Mouse (Mus musculus): ENCODE measurements around the gene Npas2. TPM values are rescaled to one million over a fixed set of nuclear protein-coding genes. Genes with fewer than 3 reads are reported as not detected.

Gene Npas2
- total and polyA plus RNA-seq, 2 experiments from 2014 or later, result 3.5 to 3.7 TPM

DNA sequence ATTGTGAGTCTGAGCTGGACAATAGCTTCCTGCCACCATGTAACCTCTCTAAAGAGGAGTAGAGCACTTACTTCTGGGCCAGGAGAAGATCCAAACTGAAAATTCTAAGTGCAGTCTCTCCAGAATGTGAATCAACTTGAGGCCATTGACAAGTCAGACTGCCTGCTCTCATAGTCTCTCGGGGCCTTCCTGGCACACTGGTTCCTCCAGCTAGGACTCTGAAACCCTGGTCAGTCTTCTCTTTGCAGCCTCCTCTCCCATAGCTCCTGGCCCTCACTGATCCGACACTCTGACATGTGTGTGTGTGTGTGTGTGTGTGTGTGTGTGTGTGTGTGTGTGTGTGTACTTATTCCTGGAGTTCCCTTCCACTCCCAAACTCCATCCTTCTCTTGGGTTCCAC, 114.4 kb downstream of the Npas2 start:
- no peak overlapping the region for H3K27ac ChIP-seq (ENCODE audit: low read depth)

GRCm38 (mm10) chr1:39309548-39309947, 116.0 kb downstream of the Npas2 start:
- no peak for ATAC-seq (ENCODE audit: insufficient read depth, low read depth)
- DNase-seq (ENCODE audit: low spot score), result no peak
- no peaks in the 10 kb centered on the region for H3K27me3 ChIP-seq (ENCODE audit: control insufficient read depth, insufficient read depth, low read length)
- H3K4me3 ChIP-seq (ENCODE audit: low read depth, low read length), result no peak overlapping the region
- TF ChIP-seq EP300 (IDR thresholded peaks at IDR 0.05; ENCODE audit: low read depth) (no peak), CTCF (IDR thresholded peaks at IDR 0.05; ENCODE audit: low read depth) (no peak)
- H3K9me3 ChIP-seq (replicated peaks; ENCODE audit: control insufficient read depth, low read length), result no peaks in the 10 kb centered on the region
- 0 out of 2 replicates have a peak, but pooled peaks cover 9% of the 10 kb centered on the region for H3K4me1 ChIP-seq (ENCODE audit: control insufficient read depth, insufficient read depth)
- peaks cover 3% of the 10 kb centered on the region; the same call in 1 of the 2 replicates for H3K36me3 ChIP-seq (replicated peaks; ENCODE audit: control insufficient read depth, insufficient read depth, low read length)
- no peak overlapping the region for H3K9ac ChIP-seq (replicated peaks; ENCODE audit: low read depth, low read length)
- no peak overlapping the region for H3K4me2 ChIP-seq (ENCODE audit: low read depth, low read length)
- WGBS, result 79% methylated on average over 7 of the region's 7 CpGs
- no peak overlapping the region for H3K27ac ChIP-seq (ENCODE audit: low read depth)

More for the DNA sequence above, 114.4 kb downstream of the Npas2 start:
- TF ChIP-seq CTCF (IDR thresholded peaks at IDR 0.05; ENCODE audit: low read depth), result no peak
- no peak for TF ChIP-seq EP300 (IDR thresholded peaks at IDR 0.05; ENCODE audit: low read depth)
- Histone ChIP-seq H3K4me3 (ENCODE audit: low read depth, low read length) (no peak overlapping the region), H3K9me3 (replicated peaks; ENCODE audit: control insufficient read depth, low read length) (no peaks in the 10 kb centered on the region), H3K4me1 (ENCODE audit: control insufficient read depth, insufficient read depth) (0 out of 2 replicates have a peak, but pooled peaks cover 9% of the 10 kb centered on the region), H3K36me3 (replicated peaks; ENCODE audit: control insufficient read depth, insufficient read depth, low read length) (peaks cover 3% of the 10 kb centered on the region; the same call in 1 of the 2 replicates), H3K27me3 (ENCODE audit: control insufficient read depth, insufficient read depth, low read length) (no peaks in the 10 kb centered on the region), H3K9ac (replicated peaks; ENCODE audit: low read depth, low read length) (no peak overlapping the region), H3K4me2 (ENCODE audit: low read depth, low read length) (no peak overlapping the region)
- 41% methylated on average over 2 of the region's 2 CpGs for WGBS
- no peak for ATAC-seq (ENCODE audit: insufficient read depth, low read depth)
- no peak for DNase-seq (ENCODE audit: low spot score)

DNA sequence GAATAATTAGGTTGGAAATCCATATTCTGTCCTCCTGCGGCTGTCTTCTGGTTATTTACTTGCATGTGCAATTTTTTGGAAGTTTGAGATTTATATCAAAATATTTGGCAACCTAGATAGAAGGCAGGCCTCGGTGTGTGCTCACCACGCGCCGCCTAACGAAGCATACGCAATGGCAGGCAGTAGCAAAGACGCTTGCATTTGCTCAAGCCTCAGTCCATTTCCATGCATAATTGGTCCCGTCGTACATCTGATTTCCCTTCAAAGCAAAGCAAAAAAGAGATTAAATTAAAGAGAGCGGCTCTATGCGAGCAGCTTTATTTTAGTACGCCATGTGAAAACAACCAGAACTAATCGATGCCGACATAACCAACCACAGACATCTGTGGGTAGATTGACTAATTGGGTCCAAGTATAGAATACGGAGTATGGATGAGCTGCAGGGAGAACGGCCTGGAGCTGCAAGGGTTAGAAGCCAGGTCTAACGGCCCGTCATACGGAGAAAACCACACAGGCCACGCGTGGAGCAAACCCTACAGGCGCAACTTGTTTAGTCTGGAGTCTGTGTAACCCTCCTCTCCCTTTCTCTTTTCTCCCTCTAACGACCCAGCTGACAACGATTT, 118.9 kb downstream of the Npas2 start:
- Histone ChIP-seq H3K27me3 (ENCODE audit: control insufficient read depth, insufficient read depth, low read length) (no peaks in the 10 kb centered on the region), H3K9me3 (replicated peaks; ENCODE audit: control insufficient read depth, low read length) (no peaks in the 10 kb centered on the region), H3K4me2 (ENCODE audit: low read depth, low read length) (no peak overlapping the region), H3K9ac (replicated peaks; ENCODE audit: low read depth, low read length) (no peak overlapping the region), H3K36me3 (replicated peaks; ENCODE audit: control insufficient read depth, insufficient read depth, low read length) (no peaks in the 10 kb centered on the region; the same call in 1 of the 2 replicates), H3K4me1 (ENCODE audit: control insufficient read depth, insufficient read depth) (0 out of 2 replicates have a peak, but pooled peaks cover 2% of the 10 kb centered on the region), H3K27ac (ENCODE audit: low read depth) (no peak overlapping the region), H3K4me3 (ENCODE audit: low read depth, low read length) (no peak overlapping the region)
- DNase-seq (ENCODE audit: low spot score) (no peak), ATAC-seq (ENCODE audit: insufficient read depth, low read depth) (no peak)
- no peak for TF ChIP-seq CTCF (IDR thresholded peaks at IDR 0.05; ENCODE audit: low read depth)
- no peak for TF ChIP-seq EP300 (IDR thresholded peaks at IDR 0.05; ENCODE audit: low read depth)
- WGBS, result 95% methylated on average over 25 of the region's 25 CpGs

DNA sequence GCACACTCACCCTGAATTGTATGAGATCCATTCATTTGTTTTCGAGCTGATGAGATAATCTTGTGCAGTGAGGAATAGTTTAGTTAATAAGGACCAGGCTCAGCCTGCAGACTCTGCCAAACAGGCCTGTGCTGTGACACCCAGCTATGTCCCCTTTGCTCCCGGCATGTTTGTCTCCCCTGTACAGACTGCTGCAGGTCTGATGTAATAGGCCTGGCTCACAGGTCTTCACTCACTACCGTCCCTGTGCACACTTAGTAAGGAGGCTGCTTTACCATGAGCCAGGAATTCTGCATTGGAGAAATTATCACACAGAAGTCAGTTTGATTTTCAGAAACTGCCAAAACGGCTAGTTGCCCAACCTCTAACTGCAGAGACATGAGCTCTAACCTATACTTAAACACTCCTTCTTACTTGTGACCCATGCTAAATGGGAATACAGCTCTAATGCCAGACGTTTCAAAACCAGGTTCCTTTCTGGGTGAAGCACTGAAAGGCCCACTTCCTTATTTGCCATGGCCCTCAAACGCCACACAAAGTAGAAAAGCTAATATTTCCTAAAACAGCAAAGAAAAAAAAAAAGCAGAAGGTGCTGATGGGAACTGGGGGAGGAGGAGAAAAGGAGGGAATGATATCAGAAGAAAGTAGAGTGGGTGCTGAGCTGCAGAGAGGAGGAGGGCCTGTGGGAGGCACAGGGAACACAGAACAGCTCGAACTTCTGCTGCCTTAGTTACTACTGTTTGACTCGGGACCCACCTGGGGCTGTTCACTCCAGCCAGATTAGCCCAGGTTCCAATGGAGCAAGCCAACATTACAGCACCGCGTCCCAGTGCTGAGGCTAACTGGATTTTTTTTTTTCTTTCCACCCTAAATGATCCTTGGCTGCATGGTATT, 120.1 kb downstream of the Npas2 start:
- Histone ChIP-seq H3K27me3 (ENCODE audit: control insufficient read depth, insufficient read depth, low read length) (no peaks in the 10 kb centered on the region), H3K4me1 (ENCODE audit: control insufficient read depth, insufficient read depth) (peaks cover 11% of the 10 kb centered on the region), H3K4me2 (ENCODE audit: low read depth, low read length) (no peak overlapping the region), H3K9ac (replicated peaks; ENCODE audit: low read depth, low read length) (no peak overlapping the region), H3K36me3 (replicated peaks; ENCODE audit: control insufficient read depth, insufficient read depth, low read length) (no peaks in the 10 kb centered on the region; the same call in 1 of the 2 replicates), H3K4me3 (ENCODE audit: low read depth, low read length) (no peak overlapping the region), H3K27ac (ENCODE audit: low read depth) (no peak overlapping the region), H3K9me3 (replicated peaks; ENCODE audit: control insufficient read depth, low read length) (no peaks in the 10 kb centered on the region)
- no peak for ATAC-seq (ENCODE audit: insufficient read depth, low read depth)
- TF ChIP-seq CTCF (IDR thresholded peaks at IDR 0.05; ENCODE audit: low read depth) (no peak), EP300 (IDR thresholded peaks at IDR 0.05; ENCODE audit: low read depth) (no peak)
- DNase-seq (ENCODE audit: low spot score), result no peak
- 62% methylated on average over 10 of the region's 10 CpGs for WGBS

DNA sequence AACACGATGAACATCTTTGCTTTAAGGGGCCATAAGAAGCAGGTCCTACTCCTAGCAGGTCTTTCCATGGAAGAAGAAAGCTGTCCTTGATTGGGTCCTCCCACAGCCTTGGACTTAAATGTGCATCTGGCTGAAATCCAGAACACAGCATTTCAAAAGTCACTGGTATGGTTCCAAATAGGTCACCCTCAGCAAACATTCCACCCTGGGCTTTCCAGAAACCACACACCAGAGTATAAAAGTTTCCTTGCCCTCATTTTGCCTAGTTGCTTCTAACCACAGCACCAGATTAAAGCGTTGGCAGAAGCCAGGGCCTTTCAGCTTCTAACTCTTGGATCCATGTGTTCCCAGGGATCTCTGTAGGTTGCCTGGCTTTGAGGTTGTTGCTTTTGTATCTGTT, 124.4 kb downstream of the Npas2 start:
- H3K9ac ChIP-seq (replicated peaks; ENCODE audit: low read depth, low read length), result no peak overlapping the region
- DNase-seq (ENCODE audit: low spot score) (peak; percentile 73), ATAC-seq (ENCODE audit: insufficient read depth, low read depth) (peak; percentile 60; the same call in 1 of the 2 replicates)
- H3K36me3 ChIP-seq (replicated peaks; ENCODE audit: control insufficient read depth, insufficient read depth, low read length), result no peaks in the 10 kb centered on the region
- TF ChIP-seq CTCF (IDR thresholded peaks at IDR 0.05; ENCODE audit: low read depth) (no peak), EP300 (IDR thresholded peaks at IDR 0.05; ENCODE audit: low read depth) (no peak)
- peaks cover 16% of the 10 kb centered on the region for H3K4me1 ChIP-seq (ENCODE audit: control insufficient read depth, insufficient read depth)
- H3K4me2 ChIP-seq (ENCODE audit: low read depth, low read length), result no peak overlapping the region
- peak overlapping the region; percentile 64 for H3K27ac ChIP-seq (ENCODE audit: low read depth)
- H3K9me3 ChIP-seq (replicated peaks; ENCODE audit: control insufficient read depth, low read length), result no peaks in the 10 kb centered on the region
- WGBS, result 63% methylated on average over 2 of the region's 2 CpGs
- no peak overlapping the region for H3K4me3 ChIP-seq (ENCODE audit: low read depth, low read length)
- H3K27me3 ChIP-seq (ENCODE audit: control insufficient read depth, insufficient read depth, low read length), result no peaks in the 10 kb centered on the region

Data from heart, postnatal 0 days (tissue).